Mouse (Mus musculus) cortical plate, adult 2 months (tissue): ENCODE measurements around the gene Clip4.

ENCODE experiments used
- CTCF ChIP-seq: fragments of 200-500 bp; IDR thresholded peaks from 2 replicates; pipeline ENCODE4 v1.5.1; 2011; ENCODE audit warnings: mild to moderate bottlenecking, control low read depth, low read length; ENCODE audit not compliant: insufficient read depth; ENCODE audit errors: extremely low read depth
- POLR2A ChIP-seq: fragments of 200-500 bp; IDR thresholded peaks from 2 replicates; pipeline ENCODE4 v1.6.1; 2011; ENCODE audit warnings: mild to moderate bottlenecking, low read length, control low read depth; ENCODE audit not compliant: insufficient read depth; ENCODE audit errors: extremely low read depth

DNA sequence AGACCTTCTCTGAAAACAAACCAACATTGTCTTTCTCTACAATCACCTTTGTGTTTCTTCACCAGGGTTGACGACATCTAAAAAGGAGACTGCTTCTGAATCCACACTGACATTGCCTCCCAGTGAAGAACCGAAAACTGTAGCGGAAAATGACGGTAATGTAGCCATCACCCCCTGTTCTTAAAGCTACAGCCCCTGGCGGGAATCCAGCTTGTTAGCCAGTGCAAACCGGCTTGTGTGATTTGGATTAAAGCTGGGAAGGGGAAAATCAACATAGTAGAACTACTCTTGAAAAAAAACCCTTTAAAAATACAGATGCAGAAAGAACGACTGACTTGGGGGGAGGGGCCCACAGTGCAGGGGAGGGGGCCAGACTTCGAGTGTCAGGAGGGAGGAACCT, 59.4 kb downstream of the Clip4 start:
- no peak for TF ChIP-seq CTCF
- no peak for TF ChIP-seq POLR2A
